Mouse (Mus musculus) hindbrain, embryonic 11.5 days (tissue): ENCODE data around the gene Txndc17. TPM values are rescaled to one million over a fixed set of nuclear protein-coding genes. Genes with fewer than 3 reads are reported as not detected.
"Not testable (repeated sequence)": the region's sequence is repeated elsewhere in the genome, so short reads cannot be mapped to it uniquely, and the experiment has no call there.

Source experiments
- ATAC-seq: fragments of 200-750 bp; cut with Nextera tagmentation; 2 replicates; pipeline ENCODE4 v1.8.0; 2017; ENCODE audit warnings: mild to moderate bottlenecking, moderate TSS enrichment, moderate library complexity; ENCODE audit not compliant: low FRiP score
- DNase-seq: peaks from one replicate; pipeline ENCODE4 v3.0.0-alpha.2; 2015; ENCODE audit warnings: low spot score
- H3K27ac ChIP-seq: fragments of 300-500 bp; sonication (generic); 2 replicates; pipeline ENCODE4 v1.5.1; 2014; ENCODE audit warnings: mild to moderate bottlenecking, low read depth, low read length
- H3K27me3 ChIP-seq: fragments of 300-500 bp; sonication (generic); 2 replicates; pipeline ENCODE4 v1.6.1; 2014; ENCODE audit warnings: mild to moderate bottlenecking, low read length, moderate library complexity, mixed read lengths; ENCODE audit not compliant: control insufficient read depth, insufficient read depth
- H3K36me3 ChIP-seq: fragments of 300-500 bp; sonication (generic); 2 replicates; pipeline ENCODE4 v1.6.1; 2014; ENCODE audit warnings: mild to moderate bottlenecking, low read length, moderate library complexity, mixed read lengths; ENCODE audit not compliant: control insufficient read depth, insufficient read depth
- H3K4me1 ChIP-seq: fragments of 300-500 bp; sonication (generic); replicated peaks from 2 replicates; pipeline ENCODE4 v1.6.1; 2014; ENCODE audit warnings: low read length, mixed read lengths; ENCODE audit not compliant: control insufficient read depth, insufficient read depth
- H3K4me2 ChIP-seq: fragments of 300-500 bp; sonication (generic); replicated peaks from 2 replicates; pipeline ENCODE4 v1.6.1; 2014; ENCODE audit warnings: mild to moderate bottlenecking, low read depth, low read length
- H3K4me3 ChIP-seq: fragments of 300-500 bp; sonication (generic); 2 replicates; pipeline ENCODE4 v1.5.1; 2014; ENCODE audit warnings: low read depth, low read length
- H3K9ac ChIP-seq: fragments of 300-500 bp; sonication (generic); 2 replicates; pipeline ENCODE4 v1.6.1; 2014; ENCODE audit warnings: low read depth, low read length
- H3K9me3 ChIP-seq: fragments of 300-500 bp; sonication (generic); 2 replicates; pipeline ENCODE4 v1.6.1; 2016; ENCODE audit warnings: low read length; ENCODE audit not compliant: control insufficient read depth
- WGBS: fragments of 180-500 bp; shearing (Covaris S2); extraction: QIAGEN DNeasy Blood & Tissue Kit; methylation state at CpG from one replicate; pipeline ENCODE4 v1.1.7; 2014; 5-methylcytosine and 5-hydroxymethylcytosine counted together
- polyA plus RNA-seq: library from polyadenylated mRNA; unstranded; fragments of >200 nt; fragmentation: Nextera tagmentation; extraction: Ambion mirVana; gene quantifications from 2 replicates; pipeline ENCODE4 v1.2.1, GENCODE M21; 2014

The Txndc17 gene
- 169 and 181 TPM in 2 replicates for polyA plus RNA-seq

DNA sequence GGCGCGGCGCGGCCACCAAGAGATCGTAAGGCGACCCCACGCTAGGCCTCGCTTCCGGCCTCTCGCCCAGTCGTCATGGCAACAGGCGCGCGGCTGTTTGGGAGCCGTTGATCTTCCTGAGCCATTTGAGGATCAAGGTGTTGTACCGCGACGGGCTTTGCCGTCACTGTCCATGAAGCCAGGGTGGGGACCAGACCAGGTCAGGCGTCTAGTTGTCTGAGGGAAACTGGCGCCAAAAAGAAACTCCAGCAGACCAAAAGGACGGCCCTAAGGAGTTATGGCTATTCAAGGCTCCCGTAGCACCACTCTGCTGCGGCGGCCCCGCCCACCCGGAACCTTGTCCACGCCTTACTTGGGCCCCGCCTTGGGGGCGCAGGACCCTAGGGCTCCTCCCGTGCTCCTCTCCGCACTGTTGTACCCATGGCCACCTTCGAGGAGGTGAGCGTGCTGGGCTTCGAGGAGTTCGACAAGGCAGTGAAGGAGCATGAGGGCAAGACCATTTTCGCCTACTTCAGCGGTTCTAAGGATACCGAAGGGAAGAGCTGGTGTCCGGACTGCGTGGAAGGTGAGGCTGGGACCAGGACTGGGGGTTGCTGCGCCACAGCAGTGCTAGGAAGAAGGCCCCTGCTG, at the start of gene Txndc17, which contains the start of gene 4933427D14Rik:
TSS of gene Txndc17 (plus strand) at position 344 of the 630 bp plus-strand sequence.
TSS of gene 4933427D14Rik (minus strand) at position 256 of the 630 bp plus-strand sequence.
- Histone ChIP-seq H3K4me1 (peaks cover 8% of the 10 kb centered on the region; the same call in 1 of the 2 replicates), H3K4me2 (peak within 1 kb of the TSS; percentile 77), H3K9ac (peak within 1 kb of the TSS; percentile 62), H3K9me3 (no peaks in the 10 kb centered on the region), H3K36me3 (peaks cover 11% of the 10 kb centered on the region; the same call in 1 of the 2 replicates), H3K27ac (peak within 1 kb of the TSS; percentile 68), H3K4me3 (peak within 1 kb of the TSS; percentile 70), H3K27me3 (no peaks in the 10 kb centered on the region)
- DNase-seq (peak; percentile 89), ATAC-seq (peak; percentile 96)
- under 1% methylated on average over 42 of the region's 42 CpGs for WGBS

DNA sequence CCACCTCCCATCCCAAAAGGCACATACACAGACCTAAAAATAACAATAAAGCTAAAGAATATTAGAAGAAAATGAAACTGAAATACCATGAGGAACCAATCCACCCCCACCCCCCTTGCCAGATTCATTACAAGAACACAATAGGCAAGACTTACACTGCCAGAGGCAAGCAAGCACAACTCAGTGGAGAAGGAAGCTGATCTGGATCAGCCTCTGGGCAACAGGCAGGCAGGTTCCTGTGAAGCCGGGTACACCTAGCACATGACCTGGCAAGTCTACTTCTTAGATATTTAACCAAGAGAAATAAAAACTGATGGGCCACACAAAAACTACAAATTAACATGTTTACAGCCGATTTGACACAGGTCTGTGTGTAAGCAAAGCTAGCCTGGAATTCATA, 44.1 kb upstream of the Txndc17 start:
- Histone ChIP-seq H3K27me3 (no peaks in the 10 kb centered on the region), H3K4me2 (no peak overlapping the region), H3K27ac (no peak overlapping the region), H3K9me3 (no peaks in the 10 kb centered on the region), H3K36me3 (peaks cover 8% of the 10 kb centered on the region), H3K4me1 (no peaks in the 10 kb centered on the region), H3K4me3 (no peak overlapping the region), H3K9ac (no peak overlapping the region)
- no peak for ATAC-seq
- no peak for DNase-seq
- WGBS, result 96% methylated on average over 2 of the region's 2 CpGs

DNA sequence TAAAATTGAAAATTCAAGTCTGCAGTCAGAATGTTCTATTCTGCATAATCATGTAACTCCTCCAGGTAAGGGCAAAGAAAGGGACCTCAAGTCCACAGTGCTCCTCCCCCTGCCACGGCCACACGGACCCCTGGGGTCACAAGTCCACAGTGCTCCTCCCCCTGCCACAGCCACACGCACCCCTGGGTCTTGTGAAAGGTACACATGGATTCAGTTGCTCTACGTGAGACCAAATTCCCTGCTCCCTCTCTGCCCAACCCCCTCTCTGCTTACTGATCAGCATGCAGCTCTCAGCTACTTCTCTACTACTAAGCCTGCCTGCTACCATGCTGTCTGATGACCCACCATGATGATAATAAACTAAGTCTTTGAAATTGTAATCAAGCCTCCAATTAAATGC, 37.5 kb upstream of the Txndc17 start:
- Histone ChIP-seq H3K9me3 (no peaks in the 10 kb centered on the region), H3K4me3 (no peak overlapping the region), H3K4me2 (no peak overlapping the region), H3K9ac (no peak overlapping the region), H3K4me1 (no peaks in the 10 kb centered on the region), H3K27ac (no peak overlapping the region), H3K27me3 (no peaks in the 10 kb centered on the region), H3K36me3 (peaks cover 2% of the 10 kb centered on the region; the same call in 1 of the 2 replicates)
- DNase-seq (no peak), ATAC-seq (no peak)
- 92% methylated on average over 4 of the region's 4 CpGs for WGBS

- not testable (repeated sequence) for H3K27ac ChIP-seq, H3K4me2 ChIP-seq, H3K4me3 ChIP-seq, H3K4me1 ChIP-seq, H3K9ac ChIP-seq, ATAC-seq, H3K9me3 ChIP-seq, DNase-seq, H3K27me3 ChIP-seq, H3K36me3 ChIP-seq
- WGBS, result 77% methylated on average over 4 of the region's 4 CpGs
Observed at GRCm38 (mm10) chr11:72171906-72172305, 35.4 kb upstream of the Txndc17 start.

DNA sequence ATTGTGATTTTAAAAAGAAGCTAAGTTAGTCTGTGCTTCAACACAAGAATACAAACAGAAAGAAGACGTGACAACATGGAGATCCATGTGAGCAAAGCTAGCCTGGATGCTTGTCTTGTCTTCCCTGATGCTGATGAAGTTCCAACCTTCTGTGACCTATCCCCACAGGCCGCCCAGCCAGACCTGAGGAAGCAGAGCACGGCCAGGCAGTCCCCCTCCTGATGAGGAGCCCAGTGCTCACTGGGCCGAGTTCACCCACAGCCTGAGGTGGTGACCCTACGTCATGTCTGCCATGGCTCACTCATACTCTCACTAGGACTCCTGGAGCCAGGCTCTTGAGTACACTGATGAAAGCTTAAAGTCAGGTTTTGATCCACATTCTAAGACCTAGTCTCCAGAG, 33.8 kb upstream of the Txndc17 start:
- Histone ChIP-seq H3K27ac (no peak overlapping the region), H3K4me2 (no peak overlapping the region), H3K9me3 (no peaks in the 10 kb centered on the region), H3K27me3 (no peaks in the 10 kb centered on the region), H3K36me3 (0 out of 2 replicates have a peak, but pooled peaks cover 4% of the 10 kb centered on the region), H3K4me3 (no peak overlapping the region), H3K9ac (no peak overlapping the region), H3K4me1 (no peaks in the 10 kb centered on the region)
- WGBS, result 78% methylated on average over 5 of the region's 5 CpGs
- DNase-seq (no peak), ATAC-seq (no peak)

- WGBS, result 94% methylated on average over 6 of the region's 6 CpGs
- Histone ChIP-seq H3K9ac (no peak overlapping the region), H3K4me1 (no peaks in the 10 kb centered on the region), H3K27ac (no peak overlapping the region), H3K36me3 (0 out of 2 replicates have a peak, but pooled peaks cover 4% of the 10 kb centered on the region), H3K27me3 (no peaks in the 10 kb centered on the region), H3K4me2 (no peak overlapping the region), H3K9me3 (no peaks in the 10 kb centered on the region), H3K4me3 (no peak overlapping the region)
- DNase-seq (no peak), ATAC-seq (no peak)
Observed at GRCm38 (mm10) chr11:72174721-72175120, 32.6 kb upstream of the Txndc17 start.

- WGBS, result 83% methylated on average over 5 of the region's 5 CpGs
- Histone ChIP-seq H3K36me3 (0 out of 2 replicates have a peak, but pooled peaks cover 4% of the 10 kb centered on the region), H3K9ac (no peak overlapping the region)
Observed at GRCm38 (mm10) chr11:72175966-72176365, 31.4 kb upstream of the Txndc17 start.

DNA sequence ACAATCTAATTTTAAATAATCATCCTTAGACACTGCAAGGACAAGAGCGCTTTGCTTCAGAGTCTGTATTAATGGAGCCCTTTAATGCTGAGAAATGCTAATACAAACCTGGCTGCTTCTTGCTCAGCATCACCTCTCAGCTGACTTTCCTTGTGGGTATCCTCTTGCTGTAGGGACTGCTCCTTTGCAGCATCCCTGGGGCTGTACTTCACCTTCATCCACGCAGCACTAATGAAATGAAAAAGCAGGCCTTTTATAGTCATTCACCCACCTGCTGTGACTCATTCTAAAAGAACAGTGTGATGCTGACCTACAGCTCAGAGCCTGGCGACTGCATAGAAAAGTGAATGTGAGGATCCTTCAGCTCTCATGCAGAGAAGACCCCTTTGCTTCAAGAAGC, 30.8 kb upstream of the Txndc17 start:
- ATAC-seq (no peak), DNase-seq (peak; percentile 30)
- 32% methylated on average over 3 of the region's 3 CpGs for WGBS

More at GRCm38 (mm10) chr11:72175966-72176365, 31.4 kb upstream of the Txndc17 start:
- Histone ChIP-seq H3K4me3 (no peak overlapping the region), H3K4me1 (no peaks in the 10 kb centered on the region), H3K27me3 (no peaks in the 10 kb centered on the region), H3K9me3 (no peaks in the 10 kb centered on the region), H3K4me2 (no peak overlapping the region), H3K27ac (no peak overlapping the region)
- no peak for ATAC-seq
- DNase-seq, result no peak

DNA sequence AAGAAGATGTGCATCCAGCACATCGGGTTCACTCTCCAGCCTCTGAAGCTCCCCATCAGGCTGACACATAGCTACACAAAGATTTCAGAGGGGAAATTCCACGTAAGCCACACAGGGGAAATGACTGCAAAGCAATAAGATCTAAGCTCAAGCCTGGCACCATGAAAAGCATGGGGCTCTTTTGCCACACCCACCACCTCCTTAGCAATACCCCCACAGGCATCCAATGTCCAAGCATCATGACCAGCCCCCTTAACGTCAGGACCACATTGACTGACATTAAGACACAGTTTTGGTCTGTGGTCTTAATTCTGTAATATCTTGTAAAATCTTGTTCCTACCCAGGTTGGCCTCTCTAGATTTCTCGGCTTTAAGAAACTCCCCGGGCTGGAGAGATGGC, 26.8 kb upstream of the Txndc17 start:
- Histone ChIP-seq H3K27ac (no peak overlapping the region), H3K27me3 (no peaks in the 10 kb centered on the region), H3K4me1 (no peaks in the 10 kb centered on the region), H3K36me3 (0 out of 2 replicates have a peak, but pooled peaks cover 4% of the 10 kb centered on the region), H3K4me3 (no peak overlapping the region), H3K9ac (no peak overlapping the region), H3K4me2 (no peak overlapping the region), H3K9me3 (no peaks in the 10 kb centered on the region)
- ATAC-seq (no peak), DNase-seq (no peak)
- WGBS, result 84% methylated on average over 5 of the region's 5 CpGs

More for the DNA sequence above, 30.8 kb upstream of the Txndc17 start:
- no peak overlapping the region for H3K4me2 ChIP-seq
- 0 out of 2 replicates have a peak, but pooled peaks cover 4% of the 10 kb centered on the region for H3K36me3 ChIP-seq
- no peaks in the 10 kb centered on the region for H3K27me3 ChIP-seq
- no peak overlapping the region for H3K27ac ChIP-seq
- no peak overlapping the region for H3K9ac ChIP-seq
- H3K9me3 ChIP-seq, result no peaks in the 10 kb centered on the region
- no peak overlapping the region for H3K4me3 ChIP-seq
- no peaks in the 10 kb centered on the region for H3K4me1 ChIP-seq
